Mouse (Mus musculus) ES-CJ7 (cell line): ENCODE measurements around the gene Gm21882.
"Not testable (repeated sequence)": the region's sequence is repeated elsewhere in the genome, so short reads cannot be mapped to it uniquely, and the experiment has no call there.

Experiments used
- DNase-seq: peaks from one replicate; pipeline ENCODE4 v3.0.0; 2011; ENCODE audit warnings: low read depth, low spot score

Gene Gm21882

GRCm38 (mm10) chrY:40381423-40381822, at the start of gene Gm21882:
Gene Gm21882, minus strand, starts transcription at chrY:40381523.
- DNase-seq, result not testable (repeated sequence)
